Comparison of ENCODE assay signal across 8 mouse cellular contexts in genomic region chr13:54073066-54073465, GRCm38 (mm10). TPM values are rescaled to one million over a fixed set of nuclear protein-coding genes. Genes with fewer than 3 reads are reported as not detected.
DNase-seq lines count a peak whose midpoint lies in the region; ATAC-seq and TF ChIP-seq lines count a peak whose summit lies in the region.

No protein-coding gene starts in this region.

- DNase-seq in layer of hippocampus, adult 2 months (ENCODE audit: low spot score in 2 of 2): no peak
- no peak for DNase-seq in layer of hippocampus, adult 9-10 months (ENCODE audit: low spot score)
- DNase-seq in heart, adult 9 months (ENCODE audit: low spot score in 2 of 2): peak; percentile 71 to 81
- peak; percentile 63 for DNase-seq in kidney, postnatal 0 days (ENCODE audit: low spot score)
- no peak for DNase-seq in cerebellum, adult 9-10 months
- no peak for DNase-seq in embryo, embryonic 10.5 days (ENCODE audit: low spot score)
- DNase-seq in left cerebral cortex, adult 8-10 months (ENCODE audit: low spot score in 2 of 2): no peak

- no peaks in the 10 kb centered on the region for H3K9me3 ChIP-seq in kidney, postnatal 0 days (replicated peaks; ENCODE audit: low read length)
- H3K9me3 ChIP-seq in midbrain, embryonic 13.5 days: no peaks in the 10 kb centered on the region

- no peaks in the 10 kb centered on the region for H3K4me1 ChIP-seq in kidney, postnatal 0 days (replicated peaks; ENCODE audit: insufficient read depth, low read length)
- H3K4me1 ChIP-seq in midbrain, embryonic 13.5 days (replicated peaks): peaks cover 26% of the 10 kb centered on the region

- no peak for ATAC-seq in kidney, postnatal 0 days (replicated peaks; ENCODE audit: low FRiP score, low read depth)
- no peak for ATAC-seq in midbrain, embryonic 13.5 days

- no peak overlapping the region for H3K9ac ChIP-seq in kidney, postnatal 0 days (ENCODE audit: low read depth, low read length)
- no peak overlapping the region for H3K9ac ChIP-seq in midbrain, embryonic 13.5 days (replicated peaks)

- no peak for TF ChIP-seq CTCF in layer of hippocampus, adult 2 months (conservative IDR thresholded peaks at IDR 0.05)
- no peak for TF ChIP-seq CTCF in kidney, postnatal 0 days (IDR thresholded peaks at IDR 0.05; ENCODE audit: low read depth)

- H3K36me3 ChIP-seq in kidney, postnatal 0 days (ENCODE audit: insufficient read depth, low read length): no peaks in the 10 kb centered on the region
- peaks cover 4% of the 10 kb centered on the region; the same call in 1 of the 2 replicates for H3K36me3 ChIP-seq in midbrain, embryonic 13.5 days

- no peaks in the 10 kb centered on the region for H3K27me3 ChIP-seq in kidney, postnatal 0 days (ENCODE audit: insufficient read depth, low read length)
- no peaks in the 10 kb centered on the region for H3K27me3 ChIP-seq in midbrain, embryonic 13.5 days

- peak overlapping the region; percentile 65 for H3K4me2 ChIP-seq in kidney, postnatal 0 days (ENCODE audit: low read length)
- peak overlapping the region; percentile 68 for H3K4me2 ChIP-seq in midbrain, embryonic 13.5 days (replicated peaks)

- 3% methylated on average over 1 of the region's 1 CpGs for WGBS in kidney, postnatal 0 days
- 48% methylated on average over 1 of the region's 1 CpGs for WGBS in midbrain, embryonic 13.5 days

- peak overlapping the region; percentile 74 for H3K4me3 ChIP-seq in layer of hippocampus, adult 2 months
- peak overlapping the region; percentile 87; the same call in 1 of the 2 replicates for H3K4me3 ChIP-seq in kidney, postnatal 0 days (replicated peaks; ENCODE audit: low read depth, low read length)
- H3K4me3 ChIP-seq in midbrain, embryonic 13.5 days (replicated peaks): peak overlapping the region; percentile 71; the same call in 1 of the 2 replicates

- H3K27ac ChIP-seq in layer of hippocampus, adult 2 months: peak overlapping the region; percentile 98; the same call in 1 of the 2 replicates
- peak overlapping the region; percentile 89 for H3K27ac ChIP-seq in kidney, postnatal 0 days
- H3K27ac ChIP-seq in midbrain, embryonic 13.5 days: no peak overlapping the region

RNA-seq across cellular contexts. Expression of gene Sfxn1, which starts 1.4 kb away (rescaled TPM):
- 10 to 100 TPM; 48.7 to 49.1 TPM for total RNA-seq in layer of hippocampus, adult 2 months (2021)
- polyA plus RNA-seq in kidney, postnatal 0 days (2015; fragmentation: Nextera tagmentation; extraction: Ambion mirVana): 106 and 117 TPM in 2 replicates
- polyA plus RNA-seq in midbrain, embryonic 13.5 days (2015; fragmentation: Nextera tagmentation; extraction: Ambion mirVana): 82.2 and 86.3 TPM in 2 replicates
- total RNA-seq in left cerebral cortex, adult 8-10 months (2022): 10 to 100 TPM; 51.0 to 53.6 (median 52.0) TPM

RNA-seq across cellular contexts. Expression of gene Drd1, which starts 17.6 kb away (rescaled TPM):
- 1 to 10 TPM; 5.4 to 8.7 TPM for total RNA-seq in layer of hippocampus, adult 2 months (2021)
- 0.14 and 0.33 TPM in 2 replicates for polyA plus RNA-seq in kidney, postnatal 0 days (2015; fragmentation: Nextera tagmentation; extraction: Ambion mirVana)
- 1.2 and 2.0 TPM in 2 replicates for polyA plus RNA-seq in midbrain, embryonic 13.5 days (2015; fragmentation: Nextera tagmentation; extraction: Ambion mirVana)
- 10 to 100 TPM; 76.3 to 87.6 (median 80.8) TPM for total RNA-seq in left cerebral cortex, adult 8-10 months (2022)

Comparison
In these comparisons a context has a peak if more than half of its experiments do, and no peak if none do; other contexts are left out.
1. DNase-seq: peak in heart, adult 9 months (2 of 2) and kidney, postnatal 0 days (single experiment); none in layer of hippocampus, adult 2 months (0 of 2), layer of hippocampus, adult 9-10 months (single experiment), cerebellum, adult 9-10 months (single experiment), embryo, embryonic 10.5 days (single experiment) and left cerebral cortex, adult 8-10 months (0 of 2).
2. RNA of gene Drd1, which starts 17.6 kb away (total RNA-seq): 76.3 to 87.6 TPM in left cerebral cortex, adult 8-10 months; 5.4 to 8.7 TPM in layer of hippocampus, adult 2 months; every median in the first group is over 4 times any median in the second.
3. Peak in every context shown above with its lines, with median percentiles within 50 percentile points of each other: H3K4me3 ChIP-seq.